Mouse (Mus musculus) induced T-regulatory cell, adult 2 months (primary cell): Measurements from ENCODE around the gene D5Ertd577e.
"Not testable (repeated sequence)": the region's sequence is repeated elsewhere in the genome, so short reads cannot be mapped to it uniquely, and the experiment has no call there.

Experiments
- DNase-seq: peaks from one replicate; pipeline ENCODE4 v3.0.0-alpha.2; 2012; ENCODE audit warnings: low read depth

D5Ertd577e gene

GRCm38 (mm10) chr5:95456506-95456905 lies at the start of gene D5Ertd577e:
D5Ertd577e (plus strand) TSS chr5:95456806.
- not testable (repeated sequence) for DNase-seq

GRCm38 (mm10) chr5:95510458-95510857 lies 53.9 kb downstream of the D5Ertd577e start, which contains the start of gene Gm3286:
Gm3286 (plus strand) TSS chr5:95510758.
- not testable (repeated sequence) for DNase-seq
